Mouse (Mus musculus) left cerebral cortex, adult 8-10 months (tissue): Measurements from ENCODE around the gene Neurl1a. TPM values are rescaled to one million over a fixed set of nuclear protein-coding genes. Genes with fewer than 3 reads are reported as not detected.

ENCODE experiments used
- DNase-seq, 2 experiments: peaks; one replicate each; pipeline ENCODE4 v3.0.0; 2022; ENCODE audit warnings: low spot score in 2 of 2
- microRNA-seq, 2 experiments: library from miRNA; unstranded; fragments of <30 nt; microRNA quantifications; one replicate each; pipeline ENCODE4 v1.2.0; 2022
- total RNA-seq, 4 experiments: library from RNA; stranded (reverse); gene quantifications; 2 replicates each; pipeline ENCODE4 v1.2.4; 2022

Gene Neurl1a
- total RNA-seq, 4 experiments from 2014 or later: 159 to 179 (median 172) TPM

DNA sequence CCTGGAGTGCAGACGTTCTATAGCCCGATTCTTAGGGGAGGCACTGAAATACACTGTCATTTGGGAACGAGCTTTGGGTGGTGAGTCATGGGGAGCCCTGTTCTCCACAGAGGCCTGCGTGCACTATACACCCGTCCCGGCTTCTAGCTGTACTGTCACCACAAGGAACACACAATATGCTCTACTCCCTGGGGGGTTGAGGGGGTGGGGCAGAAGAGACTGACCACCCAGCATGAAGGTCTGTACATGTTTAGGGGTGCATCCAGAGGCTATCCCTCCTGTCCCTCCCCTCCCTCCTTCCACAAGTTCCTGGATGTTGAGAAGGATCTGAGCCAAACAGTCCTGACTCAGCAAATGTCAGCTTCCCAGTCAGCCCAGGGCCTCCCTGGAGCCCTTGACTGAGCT lies 103.4 kb downstream of the Neurl1a start:
- DNase-seq: no peak

GRCm38 (mm10) chr19:47282688-47283215 lies 104.1 kb downstream of the Neurl1a start:
- DNase-seq: no peak

DNA sequence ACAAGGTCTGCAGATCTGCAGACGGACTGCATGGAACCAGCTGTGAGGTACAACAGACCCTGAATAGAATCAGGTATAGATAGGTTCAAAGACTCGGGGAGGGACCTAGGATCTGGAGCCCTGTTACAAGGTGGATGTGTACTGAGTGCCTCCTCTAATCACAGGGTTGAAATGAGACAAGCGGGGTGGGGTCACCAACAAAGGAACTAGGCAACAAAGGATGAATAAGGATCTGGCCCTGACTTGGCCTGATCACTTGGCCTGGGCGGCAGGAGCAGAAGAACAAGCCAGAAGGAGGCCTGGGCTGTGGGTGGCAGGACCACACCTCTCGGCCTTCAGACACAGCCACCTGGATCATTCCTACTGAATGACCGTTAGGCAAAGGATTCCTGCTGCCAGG lies 107.0 kb downstream of the Neurl1a start:
- no peak for DNase-seq

DNA sequence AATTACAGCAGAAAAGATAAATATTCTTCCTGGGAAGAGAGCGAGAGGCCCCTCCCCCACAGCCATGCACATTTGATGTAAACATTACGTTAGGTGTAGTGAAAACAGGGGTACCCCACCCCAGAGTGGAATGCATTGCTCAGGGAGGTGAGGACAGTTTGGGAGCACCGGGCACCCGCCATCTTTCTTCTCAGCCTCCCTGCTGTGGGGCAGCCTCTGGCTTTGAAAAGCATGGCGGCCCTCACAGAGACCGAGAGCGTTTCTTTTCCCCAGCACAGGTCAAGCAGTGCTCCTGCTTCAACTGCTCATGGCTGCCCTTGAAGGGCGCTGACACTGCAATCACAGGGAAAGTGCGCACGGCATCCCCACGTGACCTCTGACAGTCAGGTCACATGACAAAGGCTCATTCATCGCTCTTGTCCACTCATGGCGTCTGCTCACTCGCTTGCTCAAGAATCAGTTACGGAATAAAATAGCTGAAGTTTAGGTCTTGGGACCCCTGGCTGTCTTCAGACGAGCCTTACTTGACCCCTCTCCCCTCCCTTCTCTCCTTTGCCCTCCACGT lies 108.3 kb downstream of the Neurl1a start:
- DNase-seq: no peak

DNA sequence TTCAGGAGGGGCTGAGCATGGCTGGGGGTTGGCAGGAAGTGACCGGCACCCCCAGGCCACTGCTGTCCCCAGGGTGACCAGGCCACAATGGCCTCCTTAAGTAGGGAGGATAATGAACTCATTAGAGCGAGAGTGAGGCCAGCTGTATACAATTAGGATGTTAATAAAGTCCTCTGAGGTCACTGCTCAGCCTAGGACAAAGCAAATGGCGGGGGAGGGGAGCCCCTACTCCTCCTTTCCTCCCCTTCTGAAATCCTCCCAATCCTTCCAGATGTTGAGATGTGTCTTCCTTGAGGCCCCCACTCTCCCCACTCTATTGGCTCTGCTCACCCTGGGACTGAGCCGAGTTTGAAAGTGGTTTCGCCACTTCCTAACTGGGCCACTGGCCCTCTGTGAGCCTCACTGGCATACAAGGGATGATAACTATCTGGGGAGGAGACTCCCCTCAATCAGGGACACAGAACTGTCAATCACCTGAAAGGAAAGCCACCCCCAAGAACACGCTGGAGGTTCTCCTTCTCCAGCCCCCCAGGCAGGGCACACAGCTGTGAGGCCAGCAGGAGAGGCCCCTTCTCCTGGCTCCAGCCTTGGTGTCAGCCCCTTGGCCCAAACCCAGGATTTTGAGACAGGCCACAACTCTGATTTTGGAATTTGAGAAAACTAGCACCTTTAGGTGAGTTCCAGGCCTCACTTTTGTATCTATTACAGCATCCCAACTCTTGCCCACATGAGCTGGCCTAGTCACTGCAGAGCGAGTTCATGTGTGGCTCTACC lies 112.9 kb downstream of the Neurl1a start:
- no peak for DNase-seq

- no peak for DNase-seq
These were observed 113.9 kb downstream of the Neurl1a start for GRCm38 (mm10) chr19:47292451-47292951.

DNA sequence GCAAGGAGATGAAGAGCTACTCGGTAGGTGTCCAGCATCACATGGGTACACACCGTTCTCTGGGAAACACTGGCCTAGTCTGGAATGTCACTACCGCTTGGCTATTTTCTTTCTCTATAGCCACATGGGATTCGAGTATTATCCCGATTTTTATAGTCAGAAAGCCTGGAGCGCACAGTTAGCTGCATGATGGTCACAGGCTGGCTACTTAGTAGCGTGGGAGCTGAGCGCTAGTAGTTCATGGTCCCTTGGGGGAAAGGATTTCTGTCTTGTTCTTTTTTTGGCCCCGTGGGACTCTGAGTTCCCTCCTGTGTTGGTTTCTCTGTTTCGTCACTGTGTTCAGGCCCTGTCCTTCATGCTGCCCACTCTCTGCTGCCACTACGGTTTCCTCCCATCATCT lies 119.5 kb downstream of the Neurl1a start:
- no peak for DNase-seq

DNA sequence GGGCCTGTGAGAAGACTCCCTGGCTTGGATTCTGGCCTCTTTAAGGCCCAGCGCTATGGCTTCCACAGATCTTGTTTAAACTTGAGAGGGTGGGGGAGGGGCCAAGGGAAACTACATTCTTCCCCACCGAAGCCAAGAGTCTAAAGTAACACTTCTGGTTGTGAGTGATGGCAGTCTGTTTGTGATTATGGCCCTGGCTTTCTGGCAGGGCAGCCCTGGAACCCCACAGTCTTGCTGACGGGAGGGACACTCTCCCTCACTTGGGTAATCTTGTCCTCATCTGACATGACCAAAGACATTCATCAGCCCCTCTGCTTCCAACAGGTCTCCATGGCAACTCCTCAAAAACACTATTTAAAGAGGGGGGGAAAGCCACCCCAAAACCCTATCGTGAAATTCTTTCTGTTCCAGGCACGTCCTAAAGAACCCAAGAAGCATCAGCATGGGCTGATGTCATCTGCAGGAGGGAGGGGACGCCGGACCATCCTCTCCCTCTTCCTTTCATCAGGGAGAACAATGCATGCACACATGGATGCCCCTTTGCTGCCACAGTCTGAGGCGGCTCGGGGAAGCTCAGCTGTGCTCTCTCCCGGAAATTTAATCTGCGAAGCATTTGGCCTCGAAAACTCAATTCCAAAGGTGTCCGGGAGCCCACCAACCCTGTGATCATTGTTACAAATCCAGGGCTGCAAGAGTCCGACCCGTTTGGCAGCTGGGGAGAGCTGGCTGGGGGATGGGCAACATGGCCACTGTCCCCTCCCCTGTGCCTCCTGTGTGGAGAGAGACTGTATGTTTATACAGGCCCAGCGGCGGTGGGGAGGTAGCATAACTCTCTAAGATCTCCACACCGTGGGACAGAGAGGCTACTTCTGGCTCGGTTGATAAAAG lies 122.9 kb downstream of the Neurl1a start:
- no peak for DNase-seq

- no peak for DNase-seq
These were observed 123.7 kb downstream of the Neurl1a start for GRCm38 (mm10) chr19:47302191-47302852.

- no peak for DNase-seq
These were observed 124.5 kb downstream of the Neurl1a start for GRCm38 (mm10) chr19:47303128-47303527.

GRCm38 (mm10) chr19:47304170-47304745 lies 125.6 kb downstream of the Neurl1a start:
- no peak for DNase-seq

DNA sequence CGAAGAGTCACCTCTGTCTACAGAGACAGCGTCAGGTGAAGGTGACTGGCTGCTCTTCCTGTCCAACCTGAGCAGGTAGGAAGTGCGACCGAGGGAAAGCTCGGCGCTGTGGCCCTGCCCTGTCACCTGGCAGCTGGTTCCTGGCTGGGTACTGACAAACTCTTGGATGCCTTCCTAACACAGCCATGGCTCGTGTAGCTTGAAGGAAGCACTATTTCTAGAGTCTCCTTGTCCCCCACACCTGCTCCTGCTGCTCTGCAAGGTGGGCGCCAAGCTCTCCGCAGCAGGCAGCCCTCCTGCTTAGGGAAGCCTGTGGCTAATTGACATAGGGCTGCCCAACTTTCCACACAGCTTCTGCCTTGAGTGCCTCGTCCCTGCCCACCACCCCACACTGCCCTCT lies 126.8 kb downstream of the Neurl1a start:
- no peak for DNase-seq

DNA sequence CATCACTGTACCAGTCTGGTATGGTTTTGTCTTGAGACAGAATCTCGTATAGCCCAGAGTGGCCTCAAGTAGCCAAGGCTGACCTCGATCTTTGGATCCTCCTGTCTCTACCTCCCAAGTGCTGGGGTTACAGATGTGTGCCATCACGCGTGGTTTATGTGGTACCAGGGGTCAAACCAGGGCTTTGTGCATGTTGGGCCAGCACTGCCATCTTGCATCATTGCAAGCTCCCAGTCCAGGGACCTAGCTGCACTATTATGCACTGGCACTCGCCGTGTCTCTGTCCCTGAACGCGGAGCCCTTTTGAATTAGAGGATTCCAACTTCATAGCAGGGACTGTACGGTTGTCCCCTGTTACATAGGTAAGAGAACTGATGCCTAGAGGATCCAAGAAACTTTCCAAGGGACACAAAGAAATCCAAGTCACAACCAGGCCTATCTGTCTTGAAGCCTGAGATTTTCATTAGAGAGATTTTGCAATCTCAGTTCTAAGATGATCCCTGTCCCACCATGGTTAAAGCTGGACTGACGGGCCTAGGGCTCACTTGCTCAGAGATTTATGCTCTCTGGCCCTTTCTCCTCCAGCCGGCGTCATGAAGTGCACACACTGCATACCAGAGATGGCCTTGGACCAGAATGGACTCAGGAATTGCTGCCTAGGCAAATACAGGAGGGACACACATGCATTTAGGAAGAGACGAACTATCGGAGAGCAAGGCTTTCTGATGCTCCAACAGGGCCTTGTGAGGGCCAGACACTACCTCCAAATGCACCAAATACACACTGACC lies 127.7 kb downstream of the Neurl1a start:
- DNase-seq: no peak

- no peak for DNase-seq
These were observed 128.3 kb downstream of the Neurl1a start for GRCm38 (mm10) chr19:47306917-47307315.

Small RNA genes within 50 kb of the gene (microRNA-seq; reads per million reads assigned to microRNA genes)
- gene Mir6995: 0.63 to 0.88 reads per million in 2 experiments

Other genes with a start within 250 kb of the Neurl1a start
- 100 to 1,000 TPM; 175 to 187 (median 178) TPM for gene Ina, start 164.1 kb upstream of the Neurl1a start, total RNA-seq
- gene Nt5c2, start 163.7 kb upstream of the Neurl1a start, total RNA-seq: 10 to 100 TPM; 70.8 to 83.9 (median 82.1) TPM
- 10 to 100 TPM; 14.4 to 15.8 (median 15.1) TPM for gene Pcgf6, start 127.9 kb upstream of the Neurl1a start, total RNA-seq
- gene Taf5, start 111.1 kb upstream of the Neurl1a start, total RNA-seq: 1 to 10 TPM; 4.8 to 6.0 (median 5.3) TPM
- gene Usmg5, start 88.2 kb upstream of the Neurl1a start, total RNA-seq: 100 to 1,000 TPM; 772 to 821 (median 786) TPM
- gene Pdcd11, start 88.1 kb upstream of the Neurl1a start, total RNA-seq: 10 to 100 TPM; 14.8 to 15.9 (median 15.3) TPM
- 1 to 10 TPM; 4.4 to 6.6 (median 6.3) TPM for gene Calhm2, start 40.5 kb upstream of the Neurl1a start, total RNA-seq
- not detected for gene Calhm1, start 34.6 kb upstream of the Neurl1a start, total RNA-seq
- gene Calhm3, start 21.1 kb upstream of the Neurl1a start, total RNA-seq: not detected